Comparison of ENCODE assay signal across 16 mouse cellular contexts in the genomic region with DNA sequence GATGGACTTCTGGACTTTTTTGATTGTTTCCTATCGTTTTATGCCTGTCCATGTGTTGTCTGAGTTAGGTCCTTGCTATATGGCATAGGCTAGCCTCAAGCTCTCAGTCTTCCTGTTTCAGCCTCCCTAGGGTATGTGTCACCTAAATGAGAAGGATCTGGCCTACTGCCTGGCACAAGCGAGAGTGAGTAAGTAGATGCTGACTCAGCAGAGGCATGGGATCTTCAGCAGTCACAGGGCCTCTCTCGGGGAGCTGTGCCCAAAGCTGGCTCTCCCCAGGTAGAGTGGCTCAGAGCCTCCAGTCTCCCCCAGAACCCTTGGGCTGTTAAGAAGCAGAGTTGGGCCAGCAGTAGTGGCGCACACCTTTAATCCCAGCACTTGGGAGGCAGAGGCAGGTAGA.
"Had no signal": no experiment of that assay in that cellular context is flagged by ENCODE, and none has a peak within 500 bp of the region (broad histone marks: within the 10 kb centered on the region; RNA-seq: fewer than 3 reads in every experiment).

No protein-coding gene starts in this region.

- H3K27me3 ChIP-seq: limb, embryonic 12.5 days; liver, embryonic 13.5 days; neural tube, embryonic 13.5 days had no signal

- H3K4me2 ChIP-seq: limb, embryonic 12.5 days; liver, embryonic 13.5 days; neural tube, embryonic 13.5 days had no signal

- H3K27ac ChIP-seq: limb, embryonic 12.5 days; liver, embryonic 13.5 days; neural tube, embryonic 13.5 days had no signal

- H3K4me1 ChIP-seq: limb, embryonic 12.5 days; liver, embryonic 13.5 days had no signal

- H3K4me3 ChIP-seq: layer of hippocampus, adult 2 months; limb, embryonic 12.5 days; liver, embryonic 13.5 days; neural tube, embryonic 13.5 days had no signal

- DNase-seq: kidney, adult 9 months; kidney, postnatal 10 days; kidney, postnatal 4 days; liver; liver, embryonic 13.5 days; liver, postnatal 0 days; lung, postnatal 36 days; midbrain, embryonic 14.5 days; right cerebral cortex, adult 18-20 months; spleen, adult 18-20 months; thymus, adult 2 months; thymus, postnatal 25 days had no signal

- ATAC-seq: intestine, embryonic 16.5 days; liver, postnatal 0 days had no signal

- H3K9ac ChIP-seq: limb, embryonic 12.5 days; liver, embryonic 13.5 days; liver, postnatal 0 days; neural tube, embryonic 13.5 days had no signal

- H3K9me3 ChIP-seq: limb, embryonic 12.5 days; liver, embryonic 13.5 days; neural tube, embryonic 13.5 days had no signal
